Mouse (Mus musculus): ENCODE data around the gene Cpsf2.

Gene Cpsf2

DNA sequence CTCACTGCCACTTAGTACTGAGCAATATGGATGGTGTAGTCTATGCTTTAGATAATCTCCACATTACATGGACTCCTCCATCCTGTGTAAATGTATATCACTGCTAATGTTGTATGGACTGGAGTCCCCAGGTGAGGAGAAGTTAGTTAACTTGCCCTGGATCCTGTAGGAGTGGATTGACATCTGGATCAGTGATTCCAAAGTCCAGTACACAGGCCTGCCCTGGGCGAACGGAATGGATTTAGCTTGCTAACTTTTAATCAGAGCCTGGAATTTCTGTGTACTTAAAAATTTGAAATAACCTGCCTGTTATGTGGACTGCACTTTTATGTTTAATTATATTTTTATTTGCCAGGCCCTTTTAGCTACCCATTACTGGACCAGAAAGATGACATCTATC lies 5.8 kb downstream of the Cpsf2 start:
- DNase-seq = peak; percentile 36 to 46

DNA sequence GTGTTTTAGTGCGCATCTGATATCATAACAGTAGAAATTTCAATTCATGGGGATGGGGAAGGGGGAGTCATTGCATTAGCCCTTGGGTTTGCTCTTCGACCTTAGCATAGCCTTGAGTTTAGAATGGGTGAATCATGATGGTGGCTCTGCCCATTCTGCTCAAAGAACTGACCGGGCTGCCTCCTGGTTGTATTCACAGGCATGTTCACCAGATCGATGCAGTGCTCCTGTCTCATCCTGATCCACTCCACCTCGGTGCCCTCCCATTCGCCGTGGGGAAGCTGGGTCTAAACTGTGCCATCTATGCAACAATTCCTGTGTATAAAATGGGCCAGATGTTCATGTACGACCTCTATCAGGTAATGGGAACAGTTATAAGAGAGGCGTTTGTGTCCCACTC lies 7.2 kb downstream of the Cpsf2 start:
- no peak for DNase-seq

DNA sequence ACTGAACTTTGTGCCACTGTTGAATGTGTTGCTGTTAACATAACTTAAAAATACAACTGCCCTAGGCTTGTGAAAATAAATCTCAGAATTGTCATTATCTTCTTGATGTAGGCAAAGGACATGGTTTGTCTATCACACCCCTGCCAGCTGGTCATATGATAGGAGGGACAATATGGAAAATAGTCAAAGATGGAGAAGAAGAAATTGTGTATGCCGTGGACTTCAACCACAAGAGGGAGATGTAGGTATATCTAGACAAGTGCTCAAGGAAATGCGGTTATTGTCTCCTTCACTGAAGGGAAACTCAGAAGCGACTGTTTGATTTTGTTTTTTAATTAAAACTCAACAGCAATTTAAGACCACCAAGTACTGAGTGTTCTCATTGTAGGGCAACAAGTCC lies 9.3 kb downstream of the Cpsf2 start:
- DNase-seq = no peak

DNA sequence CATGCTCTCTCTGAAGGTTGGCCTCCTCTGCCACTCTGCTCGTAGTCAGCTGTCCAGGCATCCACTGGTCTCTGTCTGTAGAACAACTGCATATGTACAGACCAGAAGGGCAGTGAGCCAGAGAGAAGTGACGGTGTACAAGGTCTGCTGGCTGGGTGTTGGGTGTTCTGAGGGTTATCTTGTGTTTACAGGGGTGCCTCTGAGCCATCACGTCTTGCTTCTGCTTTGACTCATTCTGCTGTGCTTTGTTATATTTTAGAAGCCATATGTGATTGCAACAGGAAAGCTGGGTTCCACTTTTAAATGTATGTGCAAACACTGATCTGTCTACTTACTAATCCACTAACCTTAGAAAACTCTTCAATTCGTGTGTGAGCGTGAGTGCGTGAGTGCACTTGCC lies 11.9 kb downstream of the Cpsf2 start:
- no peak for DNase-seq

DNA sequence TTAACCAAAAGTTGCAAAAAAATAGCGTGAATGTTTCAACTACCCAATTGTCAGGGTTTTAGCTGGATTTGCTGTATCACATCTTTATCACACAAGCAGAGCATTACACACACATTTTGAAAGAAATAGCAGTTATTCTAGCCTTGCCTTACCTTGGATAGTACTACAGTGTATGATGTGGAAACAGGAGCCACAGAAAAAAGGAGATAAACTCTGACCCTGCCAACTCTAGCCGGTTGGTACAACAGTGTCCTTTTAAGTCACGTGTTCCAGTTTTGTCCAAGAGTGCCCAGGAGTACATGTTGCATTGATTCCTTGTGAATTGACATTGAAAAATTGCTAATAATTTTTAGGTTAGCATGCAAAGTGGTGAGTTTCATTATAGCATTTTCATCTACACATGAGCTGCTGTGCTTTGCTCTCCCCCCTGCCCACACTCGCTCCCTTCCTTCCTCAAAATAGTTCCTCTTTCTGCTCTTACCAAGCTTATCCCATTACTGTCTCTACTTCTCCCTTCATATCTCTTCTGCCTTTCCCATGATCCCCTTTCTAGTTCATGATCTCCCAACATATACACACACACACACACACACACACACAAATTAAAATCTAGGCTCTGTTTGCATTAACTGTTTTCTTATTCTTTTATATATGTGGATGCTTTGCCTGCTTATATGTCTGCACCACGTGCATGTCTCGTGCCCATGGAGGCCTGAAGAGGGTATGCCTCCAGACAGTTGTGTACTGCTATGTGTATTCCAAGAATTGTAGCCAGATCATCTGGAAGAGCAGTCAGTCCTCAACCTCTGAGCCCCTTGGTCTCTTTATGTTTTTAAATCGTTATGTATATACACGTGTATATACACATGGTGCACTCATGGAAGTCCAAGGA lies 19.0 kb downstream of the Cpsf2 start:
- no peak for DNase-seq

DNA sequence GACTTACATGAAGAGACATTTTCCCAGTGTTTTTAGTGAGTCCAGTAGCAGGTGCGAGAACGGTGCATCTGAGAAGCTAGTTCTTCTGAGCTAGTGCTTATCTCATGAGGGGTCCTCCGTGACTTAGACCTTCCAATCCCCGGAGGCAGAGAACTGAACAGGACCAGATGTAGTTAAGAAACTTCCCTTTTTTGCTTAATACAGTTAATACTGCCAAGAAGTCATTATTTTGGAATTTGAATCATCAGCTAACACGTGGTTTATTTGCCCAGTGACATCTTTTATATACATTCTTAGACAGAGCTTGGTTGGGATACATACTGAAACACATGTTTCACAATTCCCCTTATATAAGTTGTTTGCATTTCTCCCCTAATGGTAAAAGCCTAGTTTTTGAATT lies 23.1 kb downstream of the Cpsf2 start:
- DNase-seq = no peak

DNA sequence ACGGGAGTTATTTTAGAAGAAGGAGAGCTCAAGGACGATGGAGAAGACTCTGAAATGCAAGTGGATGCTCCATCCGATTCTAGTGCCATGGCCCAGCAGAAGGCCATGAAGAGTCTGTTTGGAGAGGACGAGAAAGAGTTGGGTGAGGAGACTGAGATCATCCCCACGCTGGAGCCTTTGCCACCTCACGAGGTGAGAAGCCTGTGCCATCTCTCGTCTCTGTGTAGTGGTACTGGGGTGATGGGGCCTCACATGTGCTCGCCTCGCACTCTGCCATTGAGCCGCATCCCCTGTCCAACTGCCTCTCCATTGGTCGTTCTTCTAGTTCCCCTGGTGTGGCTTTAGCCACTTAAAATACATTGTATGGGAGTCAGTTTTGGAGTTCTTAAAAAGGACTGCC lies 25.0 kb downstream of the Cpsf2 start:
- no peak for DNase-seq

DNA sequence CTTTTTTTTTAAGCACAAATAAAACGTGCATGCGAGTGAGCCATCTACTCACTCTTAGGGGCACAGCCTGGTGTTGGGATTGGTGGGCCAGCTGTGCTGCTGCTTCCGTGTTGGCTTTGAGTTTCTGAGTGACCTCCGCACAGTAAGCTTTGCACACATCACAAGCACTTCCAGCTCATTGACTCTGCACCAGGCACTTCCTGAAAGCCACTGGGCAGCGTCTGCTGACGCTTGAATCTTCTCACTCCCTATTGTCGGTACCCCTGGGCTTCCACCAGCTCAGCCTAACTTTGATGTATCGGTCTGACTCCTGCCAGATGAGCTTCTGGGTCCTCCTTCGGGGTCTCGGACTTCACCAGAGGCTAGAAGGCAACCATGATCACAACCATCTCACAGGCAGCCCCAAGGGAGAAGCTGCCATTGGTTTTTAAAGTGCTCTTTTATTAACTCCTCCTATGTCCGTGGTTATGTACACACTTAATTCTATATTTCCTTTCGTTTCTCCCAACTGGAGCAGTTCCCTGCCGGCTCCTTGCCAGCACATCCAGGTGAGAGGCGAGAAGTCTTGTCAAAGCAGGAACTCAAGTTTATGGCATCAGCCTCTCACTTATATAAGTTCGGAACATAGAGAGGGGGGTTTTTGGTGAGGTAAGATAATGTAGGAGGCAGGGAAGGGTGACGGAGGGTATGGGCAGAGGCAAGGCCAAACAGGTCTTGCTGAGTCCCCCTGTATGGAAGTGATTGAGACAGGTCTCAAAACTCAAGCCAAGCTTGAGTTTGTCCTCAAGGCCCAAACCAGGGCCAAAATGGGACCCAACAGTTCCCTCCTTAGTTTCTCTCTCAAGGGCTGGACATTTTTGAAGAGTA lies 32.6 kb downstream of the Cpsf2 start:
- DNase-seq = no peak

DNA sequence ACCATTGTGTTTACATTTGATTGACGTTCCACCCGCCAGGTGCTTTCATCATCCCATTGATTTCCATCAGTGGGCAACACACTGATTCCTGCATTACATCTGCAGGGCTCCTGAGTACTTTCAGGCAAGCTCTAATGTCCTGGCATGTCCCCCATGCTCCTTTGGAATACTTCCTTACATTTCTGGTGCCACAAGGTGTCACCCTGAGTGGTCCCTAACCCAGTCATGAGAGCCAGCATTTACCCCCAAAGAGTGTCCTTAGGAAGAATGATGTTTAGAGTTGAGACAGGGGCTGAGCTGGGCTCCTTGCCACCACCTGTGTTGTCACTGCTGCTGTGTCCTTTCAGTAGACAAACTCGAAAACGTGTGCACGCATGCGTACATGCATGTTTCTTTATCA lies 33.8 kb downstream of the Cpsf2 start:
- DNase-seq = no peak

DNA sequence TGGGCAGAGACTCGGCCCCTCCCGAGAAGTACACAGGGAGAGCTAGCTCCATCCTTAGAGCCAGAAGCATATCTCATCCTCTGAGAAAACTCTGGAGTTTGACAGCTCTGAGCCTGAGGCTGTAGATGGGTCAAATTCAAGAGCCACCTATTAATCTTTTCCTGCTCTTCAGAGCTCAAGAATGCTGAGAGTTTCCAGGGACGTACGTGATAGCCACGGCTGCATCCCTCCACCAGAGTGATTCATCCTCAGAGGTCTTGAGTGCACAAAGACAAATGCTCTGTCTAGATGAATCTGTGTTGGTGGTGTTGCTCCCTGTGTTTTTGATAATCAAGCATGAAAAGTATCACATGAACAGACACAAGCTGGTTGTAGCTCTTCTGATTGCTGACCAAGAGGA lies 38.6 kb downstream of the Cpsf2 start:
- DNase-seq = no peak

DNA sequence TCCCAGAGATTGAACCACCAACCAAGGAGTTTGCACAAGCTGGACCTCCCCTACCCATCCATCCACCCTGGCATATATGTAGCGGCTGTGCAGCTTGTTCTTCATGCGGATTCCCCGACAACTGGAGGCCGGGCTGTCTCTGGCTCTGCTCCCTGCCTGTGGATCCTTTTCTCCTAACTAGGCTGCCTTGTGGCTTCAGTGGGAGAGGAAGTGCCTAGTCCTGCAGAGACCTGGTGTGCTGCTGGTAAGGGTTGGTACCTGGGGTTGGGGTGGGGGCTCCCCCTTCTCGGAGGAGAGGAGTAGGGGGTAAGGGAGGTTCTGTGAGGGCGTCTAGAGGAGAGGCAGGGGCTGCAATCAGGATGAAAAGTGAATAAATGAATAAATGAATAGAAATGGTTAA lies 39.3 kb downstream of the Cpsf2 start:
- DNase-seq = no peak

DNA sequence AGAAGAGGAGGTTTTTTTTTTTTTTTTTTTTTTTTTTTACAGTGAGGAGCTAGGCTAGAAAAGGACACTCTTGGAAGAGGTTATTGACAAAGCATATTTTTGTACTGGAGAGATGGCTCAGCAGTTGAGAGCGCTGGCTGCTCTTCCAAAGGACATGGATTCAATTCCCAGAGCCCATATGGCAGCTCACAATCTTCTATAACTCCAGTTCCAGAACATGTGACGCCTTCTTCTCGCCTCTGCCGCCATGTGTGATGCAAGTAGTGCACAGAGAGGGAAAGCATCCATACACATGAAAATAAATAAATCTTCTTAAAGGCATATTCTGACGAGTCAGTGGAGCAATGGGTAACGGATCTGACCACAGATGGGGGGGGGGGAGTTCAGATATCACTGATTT lies 46.1 kb downstream of the Cpsf2 start:
- no peak for DNase-seq

DNA sequence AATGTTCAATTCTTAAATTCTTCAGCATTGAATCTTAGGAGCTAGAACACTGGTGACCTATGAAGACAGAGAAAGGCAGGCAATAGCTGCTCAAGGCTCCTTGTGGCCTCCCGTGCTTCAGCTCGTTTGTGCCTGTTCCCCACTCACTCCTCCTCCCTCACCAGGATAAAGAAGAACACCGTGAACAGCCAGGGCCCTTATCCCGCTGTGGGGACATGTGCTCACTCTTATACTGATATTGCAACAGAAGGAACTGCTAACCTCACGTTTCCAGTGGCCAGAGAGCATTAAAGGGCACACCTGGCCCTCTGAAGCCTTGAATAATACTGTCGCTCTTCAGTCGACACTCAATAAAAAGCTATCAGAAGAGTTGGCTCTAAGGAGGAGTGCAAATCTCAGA lies 53.4 kb downstream of the Cpsf2 start:
- DNase-seq = no peak

DNA sequence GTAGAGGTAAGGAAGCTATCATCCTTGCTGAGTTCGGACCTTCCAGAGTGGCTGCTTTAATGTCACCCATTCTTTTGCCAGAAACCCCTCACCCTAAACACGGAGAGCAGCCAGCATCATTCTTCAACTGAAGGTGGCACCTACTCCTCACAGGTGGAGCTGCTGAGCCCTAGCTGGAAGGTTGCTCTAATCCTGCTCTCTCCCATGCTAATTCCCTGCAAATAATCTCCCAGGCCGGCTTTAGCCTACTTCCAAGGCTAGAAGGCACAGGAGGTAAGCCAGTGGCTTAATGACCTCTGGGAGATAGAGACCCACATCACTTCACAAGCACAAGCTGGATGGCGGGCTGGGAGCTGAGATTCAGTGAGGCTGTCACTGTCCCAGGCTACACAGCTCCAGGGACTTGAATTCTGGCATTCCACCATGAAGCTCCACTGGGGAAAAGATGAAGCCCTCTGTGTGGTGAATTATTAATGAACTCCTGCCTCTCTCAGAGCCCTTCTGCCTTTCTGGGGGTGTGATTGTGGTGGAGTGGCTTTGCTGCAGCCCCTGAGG lies 54.2 kb downstream of the Cpsf2 start:
- no peak for DNase-seq

DNA sequence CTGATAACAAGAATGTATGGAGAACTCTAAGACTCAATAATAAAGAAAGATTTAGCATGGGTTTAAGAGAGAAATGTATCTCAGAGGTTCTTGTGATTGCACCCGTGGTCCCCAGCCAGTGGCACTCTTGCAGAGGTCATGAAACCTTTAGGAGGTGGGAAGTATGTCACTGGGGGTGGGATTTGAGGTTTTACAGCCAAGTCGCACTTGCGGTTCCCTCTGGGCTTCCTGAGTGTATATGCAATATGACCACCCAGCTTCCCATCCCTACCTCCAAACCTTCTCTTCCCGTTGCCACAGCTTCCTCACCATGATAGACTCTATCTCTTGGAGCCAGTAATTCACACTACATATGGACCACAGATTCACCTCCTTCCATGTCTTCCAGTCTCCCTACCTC lies 59.1 kb downstream of the Cpsf2 start:
- DNase-seq = no peak

DNA sequence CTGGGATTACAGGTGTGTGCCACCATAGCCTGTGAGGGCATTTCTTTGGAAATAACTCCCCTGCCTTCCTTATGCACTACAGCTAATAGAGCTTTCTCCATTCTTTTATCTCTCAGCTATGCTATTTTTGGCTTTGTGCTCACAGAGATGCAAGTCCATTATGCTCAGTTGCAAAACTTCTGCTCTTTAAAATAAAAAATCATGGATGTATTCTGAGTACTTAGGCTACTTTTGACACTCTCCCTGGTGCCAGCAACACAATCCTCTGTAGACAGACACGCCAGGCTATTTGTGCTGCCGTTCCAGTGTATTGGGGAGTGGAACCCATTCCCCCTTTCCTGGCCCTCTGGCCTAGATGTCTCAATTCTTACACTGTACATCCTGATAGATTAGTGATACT lies 64.1 kb downstream of the Cpsf2 start:
- DNase-seq = no peak

DNA sequence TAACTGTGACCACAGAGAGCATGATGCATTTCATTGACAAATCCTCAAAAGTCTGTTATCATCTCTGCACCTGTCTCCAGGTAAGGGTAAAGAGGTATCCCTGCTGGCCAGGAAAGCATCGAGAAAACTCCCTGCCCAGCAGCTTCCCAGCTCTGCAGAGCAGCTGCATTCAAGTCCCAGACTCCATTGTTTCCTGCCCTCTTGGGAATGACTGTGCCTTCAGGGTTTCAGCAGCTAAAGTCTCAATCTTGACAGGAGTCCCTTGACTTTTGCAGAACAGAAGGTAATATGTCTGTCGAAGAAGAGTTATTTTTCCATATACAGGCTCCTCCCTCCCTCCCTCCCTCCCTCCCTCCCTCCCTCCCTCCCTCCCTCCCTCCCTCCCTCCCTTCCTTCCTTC lies 65.9 kb downstream of the Cpsf2 start:
- no peak for DNase-seq

DNA sequence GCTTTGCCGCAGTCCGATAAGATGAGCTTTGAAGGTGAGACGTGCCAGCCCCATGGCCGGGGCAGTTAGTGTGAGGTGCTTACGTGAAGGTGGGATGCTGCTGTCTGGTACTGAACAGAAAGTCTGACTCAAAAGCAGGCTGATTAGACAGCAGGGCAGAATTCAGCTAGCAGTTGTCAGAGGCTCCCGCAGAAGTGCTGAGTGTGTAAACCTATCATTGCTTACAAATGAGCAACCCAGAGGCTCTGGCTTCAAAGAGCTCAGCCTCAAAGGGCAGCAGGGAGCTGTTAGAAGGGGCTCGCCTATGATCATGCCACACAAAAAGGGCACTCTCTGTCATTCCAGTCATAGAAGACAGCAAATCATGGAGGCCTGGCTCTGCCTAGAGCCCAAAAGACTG lies 66.5 kb downstream of the Cpsf2 start:
- no peak for DNase-seq

DNA sequence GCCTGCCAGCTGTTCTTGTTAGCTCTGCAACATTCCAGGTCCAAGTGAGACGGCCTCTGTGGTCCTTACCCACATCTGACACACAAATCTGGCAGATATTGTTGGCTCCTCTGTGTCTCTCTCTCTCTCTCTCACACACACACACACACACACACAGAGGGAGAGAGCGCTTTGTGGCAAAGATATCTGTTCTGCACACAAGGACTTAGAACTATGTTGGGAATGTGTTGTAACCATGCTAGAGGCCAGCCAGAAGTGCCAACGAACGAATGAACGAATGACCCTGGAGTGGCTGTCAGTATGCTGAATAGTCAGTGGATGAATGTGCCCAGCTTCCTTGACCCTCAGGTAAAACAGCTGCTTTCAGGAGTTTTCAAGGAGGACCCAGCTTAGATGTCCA lies 68.1 kb downstream of the Cpsf2 start:
- no peak for DNase-seq

DNA sequence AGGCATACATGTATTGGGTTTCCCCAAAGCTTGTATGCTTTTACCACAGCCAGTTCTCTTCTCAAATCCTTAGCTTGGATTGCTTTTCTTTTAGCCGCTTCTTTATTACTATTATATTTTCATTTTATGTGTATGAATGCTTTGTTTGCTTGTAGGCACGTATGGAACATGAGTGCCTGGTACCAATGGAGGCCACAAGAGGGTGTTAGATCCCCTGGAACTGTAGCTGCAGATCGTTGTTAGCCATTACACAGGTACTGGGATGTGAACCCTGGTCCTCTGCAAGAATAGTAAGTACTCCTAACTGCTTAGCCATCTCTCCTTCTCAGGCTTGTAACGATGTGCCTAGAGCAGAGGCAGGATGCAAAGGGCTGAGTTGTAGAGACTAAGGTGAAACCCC lies 78.4 kb downstream of the Cpsf2 start:
- DNase-seq = no peak

DNA sequence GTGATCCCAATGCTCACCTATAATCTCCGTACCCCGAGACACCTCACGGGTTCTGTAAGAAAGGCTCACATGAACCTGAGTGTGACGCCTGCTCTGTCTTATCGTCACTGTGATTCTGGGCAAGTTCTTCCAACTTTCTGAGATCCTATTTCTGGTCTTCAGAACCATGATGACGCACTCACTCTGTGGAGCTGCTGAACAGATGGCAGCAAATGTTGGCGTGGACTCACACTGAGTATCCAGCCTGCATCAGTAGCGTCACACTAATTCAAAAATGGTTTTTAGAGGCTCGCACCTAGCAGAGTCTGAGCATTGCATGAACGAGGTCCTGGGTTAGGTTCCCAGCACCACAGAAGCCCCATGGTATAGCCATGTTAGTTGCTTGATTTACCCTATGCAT lies 80.0 kb downstream of the Cpsf2 start:
- DNase-seq = no peak

All from kidney, postnatal 36 days (tissue).